Mouse (Mus musculus): ENCODE measurements around the gene Hdac5. TPM values are rescaled to one million over a fixed set of nuclear protein-coding genes. Genes with fewer than 3 reads are reported as not detected.
A peak's percentile ranks its signal among the peaks of the same experiment; 100 is the strongest.

The Hdac5 gene
- polyA plus RNA-seq, 1 experiment from 2014 or later: 65.6 TPM

DNA sequence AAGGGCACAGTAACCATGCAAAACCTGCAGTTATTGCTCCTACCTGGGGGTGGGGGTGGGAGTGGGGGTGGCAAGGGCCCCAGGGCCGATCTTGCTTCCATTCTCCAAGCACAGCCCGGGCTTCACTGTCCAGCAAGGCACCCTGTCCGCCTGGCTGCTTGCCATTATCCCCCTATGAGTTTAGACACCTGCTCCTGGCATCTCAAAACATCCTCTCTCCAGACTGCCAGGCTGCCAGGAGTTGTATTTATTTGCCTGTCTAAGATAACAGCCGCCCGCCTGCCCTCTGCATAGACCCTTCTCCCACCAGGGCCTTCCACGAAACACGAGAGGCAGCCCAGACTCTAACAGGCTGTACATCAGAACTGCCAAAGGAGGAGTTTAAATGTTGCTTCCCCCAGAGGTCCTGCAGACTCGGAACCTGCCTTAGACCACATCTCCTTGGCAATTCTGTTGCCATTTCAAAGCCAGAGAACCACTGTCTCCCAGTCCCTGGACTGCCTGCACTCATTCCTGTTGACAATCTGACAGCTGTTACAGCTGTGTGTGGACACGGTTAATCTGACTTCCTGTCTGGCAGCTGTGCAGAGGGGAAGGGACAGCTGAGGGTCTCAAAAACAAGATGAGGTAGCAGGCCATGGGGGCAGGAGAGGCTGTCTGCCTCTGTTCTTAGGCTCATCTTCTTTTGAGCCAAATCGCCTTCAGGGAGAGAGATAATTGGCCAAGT, 15.4 kb downstream of the Hdac5 start:
- H3K9me3 ChIP-seq (ENCODE audit: low read length): no peaks in the 10 kb centered on the region
- H3K4me3 ChIP-seq (ENCODE audit: low read depth, low read length): no peak overlapping the region
- H3K27me3 ChIP-seq (replicated peaks; ENCODE audit: insufficient read depth, low read length): no peaks in the 10 kb centered on the region
- no peak overlapping the region; the same call in 1 of the 2 replicates for H3K4me2 ChIP-seq (replicated peaks; ENCODE audit: low read depth, low read length)
- peak overlapping the region; percentile 47 for H3K27ac ChIP-seq (ENCODE audit: low read length)
- DNase-seq (ENCODE audit: low spot score) (peak; percentile 19), ATAC-seq (no peak)
- TF ChIP-seq EP300 (IDR thresholded peaks at IDR 0.05) (no peak), CTCF (IDR thresholded peaks at IDR 0.05) (no peak)
- peaks cover 60% of the 10 kb centered on the region for H3K4me1 ChIP-seq (ENCODE audit: insufficient read depth, low read depth, low read length)
- no peak overlapping the region for H3K9ac ChIP-seq (replicated peaks; ENCODE audit: low read depth)
- WGBS: 34% methylated on average over 10 of the region's 10 CpGs
- H3K36me3 ChIP-seq (ENCODE audit: insufficient read depth, low read length): no peaks in the 10 kb centered on the region

DNA sequence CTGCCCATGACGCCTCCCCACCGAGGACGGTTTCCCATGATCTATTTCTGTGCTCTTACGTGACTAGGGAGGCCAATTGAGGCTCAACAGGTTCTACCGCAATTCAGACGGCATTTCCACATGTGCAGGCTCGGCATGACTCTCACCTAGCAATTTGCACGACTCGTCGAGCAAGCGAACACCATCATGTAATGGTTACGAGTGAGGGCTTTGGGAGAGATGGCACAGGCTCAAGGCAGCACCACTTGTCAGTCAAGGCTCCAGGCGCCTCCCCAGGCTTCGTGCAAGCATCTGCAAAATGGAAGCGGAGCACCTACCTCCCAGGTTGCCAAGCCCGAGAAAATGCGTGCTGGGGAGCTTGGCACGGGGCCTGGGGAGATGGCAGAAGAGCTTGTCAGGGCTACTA, 18.0 kb downstream of the Hdac5 start:
- WGBS: 30% methylated on average over 18 of the region's 18 CpGs
- H3K27me3 ChIP-seq (replicated peaks; ENCODE audit: insufficient read depth, low read length): no peaks in the 10 kb centered on the region
- H3K9me3 ChIP-seq (ENCODE audit: low read length): no peaks in the 10 kb centered on the region
- H3K9ac ChIP-seq (replicated peaks; ENCODE audit: low read depth): no peak overlapping the region
- no peak for ATAC-seq
- H3K4me1 ChIP-seq (ENCODE audit: insufficient read depth, low read depth, low read length): peaks cover 44% of the 10 kb centered on the region
- TF ChIP-seq CTCF (IDR thresholded peaks at IDR 0.05) (no peak), EP300 (IDR thresholded peaks at IDR 0.05) (no peak)
- no peak overlapping the region for H3K4me2 ChIP-seq (replicated peaks; ENCODE audit: low read depth, low read length)
- H3K27ac ChIP-seq (ENCODE audit: low read length): no peak overlapping the region
- no peak for DNase-seq (ENCODE audit: low spot score)
- no peaks in the 10 kb centered on the region for H3K36me3 ChIP-seq (ENCODE audit: insufficient read depth, low read length)
- no peak overlapping the region for H3K4me3 ChIP-seq (ENCODE audit: low read depth, low read length)

DNA sequence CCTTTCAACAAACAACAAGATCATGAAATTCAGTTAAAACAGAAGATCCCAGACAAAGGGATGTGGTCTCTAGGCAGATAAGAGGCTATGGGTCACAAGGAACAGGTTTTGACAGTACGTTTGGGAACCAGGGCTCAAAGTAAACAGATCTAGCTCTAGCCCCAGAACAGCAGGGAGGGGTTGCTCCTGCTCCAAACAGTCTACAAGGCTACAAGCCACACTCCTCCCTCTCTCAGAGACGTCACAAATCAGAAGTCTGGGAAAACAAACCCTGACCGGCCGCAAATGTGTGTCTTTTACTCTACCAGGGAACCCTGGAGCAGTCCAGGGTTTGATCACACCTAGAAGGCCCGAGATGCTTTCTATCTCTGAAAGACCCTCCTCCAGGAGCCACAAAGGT, 19.0 kb downstream of the Hdac5 start:
- no peak for ATAC-seq
- Histone ChIP-seq H3K9ac (replicated peaks; ENCODE audit: low read depth) (no peak overlapping the region), H3K27ac (ENCODE audit: low read length) (no peak overlapping the region), H3K36me3 (ENCODE audit: insufficient read depth, low read length) (peaks cover 5% of the 10 kb centered on the region; the same call in 1 of the 2 replicates), H3K4me3 (ENCODE audit: low read depth, low read length) (no peak overlapping the region), H3K4me1 (ENCODE audit: insufficient read depth, low read depth, low read length) (peaks cover 40% of the 10 kb centered on the region), H3K4me2 (replicated peaks; ENCODE audit: low read depth, low read length) (no peak overlapping the region), H3K9me3 (ENCODE audit: low read length) (no peaks in the 10 kb centered on the region), H3K27me3 (replicated peaks; ENCODE audit: insufficient read depth, low read length) (no peaks in the 10 kb centered on the region)
- TF ChIP-seq EP300 (IDR thresholded peaks at IDR 0.05): no peak
- no peak for TF ChIP-seq CTCF (IDR thresholded peaks at IDR 0.05)
- DNase-seq (ENCODE audit: low spot score): peak; percentile 35
- 43% methylated on average over 5 of the region's 5 CpGs for WGBS

DNA sequence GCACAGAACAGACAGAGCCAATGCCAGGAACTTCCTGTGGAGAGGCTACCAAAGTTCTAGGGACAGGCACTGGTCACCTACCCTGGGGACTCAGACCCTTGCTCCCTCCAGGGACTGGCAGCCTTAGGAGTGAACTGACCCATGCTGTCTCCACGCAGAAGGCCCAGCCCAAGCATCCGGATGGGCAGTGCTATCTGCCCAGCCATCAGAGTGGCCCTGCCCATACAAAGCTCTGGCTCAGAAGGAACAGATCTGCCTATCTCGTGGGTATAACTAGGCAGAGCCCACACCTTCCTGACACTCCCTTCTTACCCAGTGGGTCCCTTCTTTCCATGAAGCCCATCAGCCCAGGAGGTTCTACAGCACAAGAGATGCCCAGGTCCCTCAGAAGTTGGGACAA, 19.8 kb downstream of the Hdac5 start:
- Histone ChIP-seq H3K36me3 (ENCODE audit: insufficient read depth, low read length) (peaks cover 5% of the 10 kb centered on the region; the same call in 1 of the 2 replicates), H3K27ac (ENCODE audit: low read length) (no peak overlapping the region; the same call in 1 of the 2 replicates), H3K4me1 (ENCODE audit: insufficient read depth, low read depth, low read length) (peaks cover 31% of the 10 kb centered on the region), H3K9me3 (ENCODE audit: low read length) (no peaks in the 10 kb centered on the region), H3K4me2 (replicated peaks; ENCODE audit: low read depth, low read length) (no peak overlapping the region), H3K4me3 (ENCODE audit: low read depth, low read length) (no peak overlapping the region), H3K27me3 (replicated peaks; ENCODE audit: insufficient read depth, low read length) (no peaks in the 10 kb centered on the region), H3K9ac (replicated peaks; ENCODE audit: low read depth) (no peak overlapping the region)
- TF ChIP-seq CTCF (IDR thresholded peaks at IDR 0.05) (no peak), EP300 (IDR thresholded peaks at IDR 0.05) (no peak)
- ATAC-seq: peak; percentile 37
- 36% methylated on average over 3 of the region's 3 CpGs for WGBS
- no peak for DNase-seq (ENCODE audit: low spot score)

DNA sequence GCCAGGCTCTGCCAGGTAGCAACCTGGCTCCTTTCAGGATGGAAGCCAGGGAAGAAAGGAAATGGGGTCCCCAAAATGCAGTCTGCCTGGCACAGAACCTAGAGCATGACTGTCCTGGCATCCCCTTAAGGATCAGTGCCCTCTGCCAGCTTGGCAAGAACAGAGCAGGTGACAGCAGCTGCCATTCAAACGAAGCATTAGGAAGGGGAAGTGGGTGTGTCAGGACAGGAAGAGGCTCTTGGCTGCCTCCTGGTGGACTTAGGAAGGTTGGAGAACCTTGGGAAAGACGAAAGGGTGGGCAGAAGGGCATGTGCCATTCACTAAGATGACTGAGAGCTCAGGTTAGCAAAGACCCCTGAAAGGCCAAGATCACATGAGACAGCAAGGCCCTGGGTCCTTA, 20.2 kb downstream of the Hdac5 start:
- DNase-seq (ENCODE audit: low spot score) (peak; percentile 84), ATAC-seq (peak; percentile 32; the same call in 1 of the 2 replicates)
- Histone ChIP-seq H3K36me3 (ENCODE audit: insufficient read depth, low read length) (peaks cover 6% of the 10 kb centered on the region), H3K4me2 (replicated peaks; ENCODE audit: low read depth, low read length) (no peak overlapping the region), H3K9ac (replicated peaks; ENCODE audit: low read depth) (no peak overlapping the region), H3K27me3 (replicated peaks; ENCODE audit: insufficient read depth, low read length) (no peaks in the 10 kb centered on the region), H3K9me3 (ENCODE audit: low read length) (no peaks in the 10 kb centered on the region), H3K27ac (ENCODE audit: low read length) (no peak overlapping the region; the same call in 1 of the 2 replicates), H3K4me3 (ENCODE audit: low read depth, low read length) (no peak overlapping the region), H3K4me1 (ENCODE audit: insufficient read depth, low read depth, low read length) (peaks cover 27% of the 10 kb centered on the region)
- TF ChIP-seq EP300 (IDR thresholded peaks at IDR 0.05) (no peak), CTCF (IDR thresholded peaks at IDR 0.05) (peak; percentile 87)
- WGBS: 18% methylated on average over 2 of the region's 2 CpGs

DNA sequence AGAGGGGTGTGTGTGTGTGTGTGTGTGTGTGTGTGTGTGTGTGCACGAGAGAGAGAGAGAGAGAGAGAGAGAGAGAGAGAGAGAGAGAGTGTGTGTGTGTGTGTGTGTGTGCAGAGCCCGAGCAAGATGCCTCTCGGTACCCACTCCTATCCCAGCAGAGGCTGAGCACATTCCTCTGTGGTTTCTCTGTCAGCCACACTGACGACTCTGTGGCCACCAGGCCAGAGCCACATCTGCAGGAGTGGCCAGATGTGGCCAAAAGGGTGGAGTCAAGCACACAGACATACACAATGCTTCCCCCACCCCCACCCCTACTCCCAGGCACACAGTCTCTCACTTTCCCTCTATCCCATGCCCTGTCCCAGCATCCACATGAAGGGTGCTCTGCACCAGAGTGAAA, 21.1 kb downstream of the Hdac5 start:
- Histone ChIP-seq H3K36me3 (ENCODE audit: insufficient read depth, low read length) (peaks cover 14% of the 10 kb centered on the region), H3K9ac (replicated peaks; ENCODE audit: low read depth) (no peak overlapping the region), H3K27ac (ENCODE audit: low read length) (no peak overlapping the region), H3K4me3 (ENCODE audit: low read depth, low read length) (no peak overlapping the region), H3K4me1 (ENCODE audit: insufficient read depth, low read depth, low read length) (peaks cover 18% of the 10 kb centered on the region), H3K4me2 (replicated peaks; ENCODE audit: low read depth, low read length) (no peak overlapping the region), H3K9me3 (ENCODE audit: low read length) (no peaks in the 10 kb centered on the region), H3K27me3 (replicated peaks; ENCODE audit: insufficient read depth, low read length) (no peaks in the 10 kb centered on the region)
- DNase-seq (ENCODE audit: low spot score): no peak
- ATAC-seq: no peak
- no peak for TF ChIP-seq EP300 (IDR thresholded peaks at IDR 0.05)
- no peak for TF ChIP-seq CTCF (IDR thresholded peaks at IDR 0.05)
- WGBS: 19% methylated on average over 3 of the region's 4 CpGs
